Mouse (Mus musculus) kidney, embryonic 15.5 days (tissue): ENCODE results near the gene Cyb5d2. TPM values are rescaled to one million over a fixed set of nuclear protein-coding genes. Genes with fewer than 3 reads are reported as not detected.

Source experiments
- ATAC-seq: fragments of 200-750 bp; cut with Nextera tagmentation; replicated peaks from 2 replicates; pipeline ENCODE4 v1.8.0; 2017; ENCODE audit warnings: moderate TSS enrichment; ENCODE audit not compliant: low FRiP score
- H3K27ac ChIP-seq: fragments of 300-500 bp; sonication (generic); 2 replicates; pipeline ENCODE4 v1.5.1; 2015; ENCODE audit warnings: mild to moderate bottlenecking, inconsistent platforms
- H3K27me3 ChIP-seq: fragments of 300-500 bp; sonication (generic); 2 replicates; pipeline ENCODE4 v1.6.1; 2015; ENCODE audit warnings: inconsistent platforms
- H3K36me3 ChIP-seq: fragments of 300-500 bp; sonication (generic); 2 replicates; pipeline ENCODE4 v1.6.1; 2015; ENCODE audit warnings: inconsistent platforms
- H3K4me1 ChIP-seq: fragments of 300-500 bp; sonication (generic); 2 replicates; pipeline ENCODE4 v1.6.1; 2015; ENCODE audit warnings: inconsistent platforms
- H3K4me2 ChIP-seq: fragments of 300-500 bp; sonication (generic); 2 replicates; pipeline ENCODE4 v1.6.1; 2015; ENCODE audit warnings: moderate library complexity, mild to moderate bottlenecking, inconsistent platforms
- H3K4me3 ChIP-seq: fragments of 300-500 bp; sonication (generic); replicated peaks from 2 replicates; pipeline ENCODE4 v1.5.1; 2015; ENCODE audit warnings: mild to moderate bottlenecking, inconsistent platforms
- H3K9ac ChIP-seq: fragments of 300-500 bp; sonication (generic); 2 replicates; pipeline ENCODE4 v1.6.1; 2015; ENCODE audit warnings: mild to moderate bottlenecking, inconsistent platforms
- H3K9me3 ChIP-seq: fragments of 300-500 bp; sonication (generic); replicated peaks from 2 replicates; pipeline ENCODE4 v1.6.1; 2016; ENCODE audit warnings: inconsistent platforms
- whole genome bisulfite sequencing: fragments of 180-500 bp; shearing (Covaris S2); methylation state at CpG from one replicate; pipeline ENCODE4 v1.1.7; 2015; ENCODE audit warnings: mixed read lengths; 5-methylcytosine and 5-hydroxymethylcytosine counted together
- polyA plus RNA-seq: library from polyadenylated mRNA; unstranded; fragments of >200 nt; fragmentation: Nextera tagmentation; extraction: Ambion mirVana; gene quantifications from 2 replicates; pipeline ENCODE4 v1.2.1, GENCODE M21; 2015

Cyb5d2 gene
- polyA plus RNA-seq, 1 experiment from 2014 or later, result 5.2 TPM

GRCm38 (mm10) chr11:72734840-72735518 lies 61.0 kb downstream of the Cyb5d2 start:
- H3K4me2 ChIP-seq, result no peak overlapping the region
- no peaks in the 10 kb centered on the region for H3K9me3 ChIP-seq
- WGBS, result 69% methylated on average over 4 of the region's 4 CpGs
- H3K27me3 ChIP-seq, result no peaks in the 10 kb centered on the region
- H3K4me3 ChIP-seq, result no peak overlapping the region
- H3K4me1 ChIP-seq, result no peaks in the 10 kb centered on the region
- H3K36me3 ChIP-seq, result peaks cover 82% of the 10 kb centered on the region
- H3K27ac ChIP-seq, result no peak overlapping the region
- no peak overlapping the region for H3K9ac ChIP-seq
- ATAC-seq, result no peak

GRCm38 (mm10) chr11:72733736-72734135 lies 62.2 kb downstream of the Cyb5d2 start:
- ATAC-seq, result no peak
- WGBS, result 91% methylated on average over 3 of the region's 3 CpGs
- Histone ChIP-seq H3K4me3 (no peak overlapping the region), H3K4me1 (no peaks in the 10 kb centered on the region), H3K9ac (no peak overlapping the region), H3K27ac (no peak overlapping the region), H3K4me2 (no peak overlapping the region), H3K27me3 (no peaks in the 10 kb centered on the region), H3K9me3 (no peaks in the 10 kb centered on the region), H3K36me3 (peaks cover 83% of the 10 kb centered on the region)

Other genes with a start within 250 kb of the Cyb5d2 start
- gene Spns3, start 245.6 kb downstream of the Cyb5d2 start, polyA plus RNA-seq, result 0.27 and 0.35 TPM in 2 replicates
- 69.8 and 74.6 TPM in 2 replicates for gene Ube2g1, start 188.9 kb downstream of the Cyb5d2 start, polyA plus RNA-seq
- 23.1 and 23.7 TPM in 2 replicates for gene Ankfy1, start 106.1 kb downstream of the Cyb5d2 start, polyA plus RNA-seq
- gene Zzef1, start 84 bp upstream of the Cyb5d2 start, polyA plus RNA-seq, result 7.9 and 8.9 TPM in 2 replicates
- gene Atp2a3, start 165.0 kb upstream of the Cyb5d2 start, polyA plus RNA-seq, result 4.2 and 5.7 TPM in 2 replicates
- 1.6 and 1.7 TPM in 2 replicates for gene P2rx1, start 203.0 kb upstream of the Cyb5d2 start, polyA plus RNA-seq
- 6.7 and 9.2 TPM in 2 replicates for gene Camkk1, start 222.9 kb upstream of the Cyb5d2 start, polyA plus RNA-seq